Mouse (Mus musculus) heart, adult 9 months (tissue): Measurements from ENCODE around the gene Creb3l2.
A peak's percentile ranks its signal among the peaks of the same experiment; 100 is the strongest.
"Not testable (repeated sequence)": the region's sequence is repeated elsewhere in the genome, so short reads cannot be mapped to it uniquely, and the experiment has no call there.

ENCODE experiments used
- DNase-seq, 2 experiments: peaks; one replicate each; pipeline ENCODE4 v3.0.0; 2022; ENCODE audit warnings: low spot score in 2 of 2

The Creb3l2 gene

DNA sequence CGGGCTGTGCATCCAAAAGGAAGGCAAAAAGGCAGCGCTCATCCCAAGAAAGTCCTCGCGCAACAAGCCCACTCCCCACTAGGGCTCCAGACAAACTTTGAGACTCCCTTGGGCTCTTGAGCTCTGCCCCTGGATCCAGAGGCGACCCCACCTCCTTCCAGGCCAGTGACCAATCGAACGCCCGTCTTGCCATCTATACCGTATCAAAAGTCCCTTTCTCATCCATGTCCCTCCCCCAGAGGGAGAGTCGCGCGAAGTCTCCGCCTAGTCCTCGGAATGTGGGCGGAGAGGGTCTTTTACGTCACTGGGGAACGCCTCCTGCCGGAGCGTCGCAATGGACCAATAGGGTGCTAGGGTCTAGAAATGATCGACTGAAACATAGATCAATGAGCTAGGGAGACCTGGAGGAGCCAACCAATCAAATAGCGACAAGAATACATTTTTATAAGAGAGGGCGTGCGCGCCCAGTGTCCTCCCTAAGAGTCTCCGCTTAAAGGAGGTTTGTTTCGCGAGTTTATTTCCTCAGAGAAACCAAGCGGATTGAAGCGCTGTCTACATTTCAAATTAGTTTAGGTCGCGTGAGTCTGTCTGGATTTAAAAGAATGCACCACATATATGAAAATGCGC lies at the start of gene Creb3l2:
Gene Creb3l2, minus strand, starts transcription at position 106 of the 627 bp plus-strand sequence.
- peak; percentile 99 for DNase-seq

- DNase-seq, result no peak
These were observed 44.6 kb upstream of the Creb3l2 start for GRCm38 (mm10) chr6:37486502-37486901.

- DNase-seq, result no peak
These were observed 42.7 kb upstream of the Creb3l2 start for GRCm38 (mm10) chr6:37484588-37485070.

DNA sequence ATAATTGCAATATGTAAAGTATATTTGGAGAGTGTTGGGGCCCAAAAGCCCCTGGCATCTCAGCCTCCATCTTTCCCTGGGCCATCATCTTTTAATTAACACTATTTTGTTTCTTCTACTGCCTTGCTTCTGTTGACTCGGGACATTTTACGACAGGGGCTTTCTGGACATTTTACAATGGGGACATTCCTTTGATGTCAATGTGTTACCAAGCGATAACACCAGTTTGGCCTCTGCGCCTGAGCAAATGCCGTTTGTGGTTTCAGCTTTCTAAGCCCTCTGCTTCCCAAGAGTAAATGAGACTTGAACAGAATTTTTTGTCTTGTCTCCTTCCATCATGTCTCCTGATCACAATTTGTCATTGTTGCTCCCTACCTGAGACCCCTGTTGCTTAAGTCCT lies 41.3 kb upstream of the Creb3l2 start:
- DNase-seq, result no peak

DNA sequence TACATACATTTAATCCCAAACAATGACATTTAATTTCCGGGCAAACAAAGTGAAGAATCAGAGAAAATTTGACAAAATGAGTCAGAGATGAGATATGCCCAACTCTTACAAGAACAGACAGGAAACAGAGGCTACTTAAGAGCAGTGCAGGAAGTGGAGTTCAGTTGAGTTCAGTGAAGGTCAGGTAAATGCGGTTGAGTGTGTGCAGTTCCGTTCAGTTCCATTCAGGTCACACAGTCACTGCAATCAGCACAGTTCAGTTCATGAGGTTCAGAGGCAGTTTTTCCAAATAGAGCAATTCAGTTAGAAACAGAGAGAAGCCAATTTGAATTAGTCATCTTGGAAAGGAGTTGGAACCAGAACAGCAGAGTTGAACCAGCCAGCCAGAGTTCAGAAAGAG lies 39.2 kb upstream of the Creb3l2 start:
- DNase-seq, result no peak

DNA sequence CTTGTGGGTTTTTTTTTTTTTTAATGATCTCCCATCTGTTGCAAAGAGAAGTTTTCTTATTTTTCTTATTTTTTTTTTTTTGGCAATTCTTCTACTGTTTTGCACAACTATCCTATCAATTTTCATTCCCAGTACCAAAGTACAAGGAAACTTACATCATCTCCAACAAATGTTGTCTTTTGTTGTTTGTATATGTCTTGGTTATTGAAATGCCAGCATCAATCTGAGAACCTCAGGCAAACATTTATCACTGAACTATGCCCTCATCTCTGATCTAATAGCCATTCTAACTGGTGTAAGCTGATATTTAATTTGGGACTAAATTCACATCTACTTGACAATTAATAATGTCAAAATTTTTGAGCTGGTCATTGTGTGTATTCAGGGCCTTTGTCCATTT lies 38.1 kb upstream of the Creb3l2 start:
- no peak for DNase-seq

DNA sequence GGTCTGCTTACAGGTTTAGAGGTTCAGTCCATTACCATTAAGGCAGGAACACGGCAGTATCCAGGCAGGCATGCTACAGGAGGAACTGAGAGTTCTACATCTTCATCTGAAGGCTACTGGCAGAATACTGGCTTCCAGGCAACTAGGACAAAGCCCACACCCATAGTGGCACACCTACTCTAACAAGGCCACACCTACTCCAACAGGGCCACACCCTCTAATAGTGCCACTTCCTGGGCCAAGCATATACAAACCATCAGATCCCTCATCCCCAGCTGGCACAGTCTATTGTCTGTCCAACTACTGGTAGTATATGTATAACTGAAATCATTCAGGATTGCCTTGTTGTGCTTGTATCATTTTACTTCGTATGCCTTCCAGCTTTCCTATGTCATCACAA lies 36.5 kb upstream of the Creb3l2 start:
- DNase-seq, result no peak

GRCm38 (mm10) chr6:37473674-37474342 lies 31.9 kb upstream of the Creb3l2 start:
- DNase-seq, result no peak

- no peak for DNase-seq
These were observed 28.3 kb upstream of the Creb3l2 start for GRCm38 (mm10) chr6:37470216-37470615.

DNA sequence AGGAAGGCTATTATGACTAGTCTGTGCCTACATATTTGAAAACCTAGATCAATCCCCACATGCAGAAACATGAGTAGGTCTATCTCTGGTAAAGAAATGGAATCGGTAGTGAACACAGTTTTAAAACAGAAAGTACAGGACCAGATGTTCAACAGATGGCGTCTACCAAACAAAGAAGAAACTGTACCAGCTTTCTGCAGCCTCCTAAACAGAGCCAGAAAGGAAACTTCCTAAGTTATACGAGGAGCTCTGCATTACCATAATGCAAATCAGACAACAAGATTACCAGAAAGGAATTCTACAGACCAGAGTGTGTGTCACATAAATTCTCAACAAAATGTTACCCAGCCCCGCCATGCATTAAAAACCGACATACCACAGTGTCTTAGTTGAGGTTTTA lies 23.9 kb upstream of the Creb3l2 start:
- DNase-seq, result no peak

- no peak for DNase-seq
These were observed 23.4 kb upstream of the Creb3l2 start for GRCm38 (mm10) chr6:37465356-37465755.

- no peak for DNase-seq
These were observed 22.6 kb upstream of the Creb3l2 start for GRCm38 (mm10) chr6:37464585-37464984.

GRCm38 (mm10) chr6:37463517-37464482 lies 21.9 kb upstream of the Creb3l2 start:
- peak; percentile 72 to 75 for DNase-seq

- DNase-seq, result no peak
These were observed 18.7 kb upstream of the Creb3l2 start for GRCm38 (mm10) chr6:37460681-37461080.

DNA sequence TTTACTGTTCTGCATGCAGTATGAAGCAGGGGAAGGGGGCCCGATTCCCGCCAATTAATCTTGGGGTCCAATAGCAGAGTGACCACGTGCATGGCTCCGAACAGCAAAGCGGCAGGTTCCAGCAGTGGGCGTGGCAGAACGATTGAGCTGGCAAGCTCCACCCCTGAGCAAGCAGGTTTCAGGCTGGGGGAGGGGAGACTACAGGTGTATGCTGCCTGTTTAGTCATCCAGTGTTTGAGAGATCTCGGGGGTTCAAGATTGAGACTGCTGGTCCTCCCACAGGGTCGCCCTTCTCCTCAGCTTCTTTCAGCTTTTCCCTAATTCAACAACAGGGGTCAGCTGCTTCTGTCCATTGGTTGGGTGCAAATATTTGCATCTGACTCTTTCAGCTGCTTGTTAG lies 17.7 kb upstream of the Creb3l2 start:
- not testable (repeated sequence) for DNase-seq

GRCm38 (mm10) chr6:37457990-37458655 lies 16.2 kb upstream of the Creb3l2 start:
- DNase-seq, result no peak

- no peak for DNase-seq
These were observed 13.6 kb upstream of the Creb3l2 start for GRCm38 (mm10) chr6:37455540-37455939.

DNA sequence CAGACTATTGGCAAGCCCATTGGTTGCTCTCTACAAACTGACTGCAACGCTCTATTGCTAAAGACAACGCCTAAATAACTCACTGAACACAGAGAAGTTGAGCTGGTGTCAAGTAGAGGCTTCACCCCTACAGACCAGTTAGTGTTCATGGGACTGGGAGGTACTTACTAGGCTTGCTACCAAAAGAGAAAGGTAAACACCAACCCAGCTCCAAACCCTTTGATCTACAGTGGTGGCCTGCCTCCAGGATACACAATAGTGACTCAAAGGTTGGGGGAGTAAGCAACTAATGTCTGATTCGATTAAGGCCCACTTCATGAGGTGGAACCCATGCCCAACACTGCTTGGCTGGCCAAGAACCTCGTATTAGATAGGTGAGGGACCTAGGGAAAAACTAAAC lies 11.1 kb upstream of the Creb3l2 start:
- no peak for DNase-seq

GRCm38 (mm10) chr6:37451664-37452063 lies 9.7 kb upstream of the Creb3l2 start:
- no peak for DNase-seq

DNA sequence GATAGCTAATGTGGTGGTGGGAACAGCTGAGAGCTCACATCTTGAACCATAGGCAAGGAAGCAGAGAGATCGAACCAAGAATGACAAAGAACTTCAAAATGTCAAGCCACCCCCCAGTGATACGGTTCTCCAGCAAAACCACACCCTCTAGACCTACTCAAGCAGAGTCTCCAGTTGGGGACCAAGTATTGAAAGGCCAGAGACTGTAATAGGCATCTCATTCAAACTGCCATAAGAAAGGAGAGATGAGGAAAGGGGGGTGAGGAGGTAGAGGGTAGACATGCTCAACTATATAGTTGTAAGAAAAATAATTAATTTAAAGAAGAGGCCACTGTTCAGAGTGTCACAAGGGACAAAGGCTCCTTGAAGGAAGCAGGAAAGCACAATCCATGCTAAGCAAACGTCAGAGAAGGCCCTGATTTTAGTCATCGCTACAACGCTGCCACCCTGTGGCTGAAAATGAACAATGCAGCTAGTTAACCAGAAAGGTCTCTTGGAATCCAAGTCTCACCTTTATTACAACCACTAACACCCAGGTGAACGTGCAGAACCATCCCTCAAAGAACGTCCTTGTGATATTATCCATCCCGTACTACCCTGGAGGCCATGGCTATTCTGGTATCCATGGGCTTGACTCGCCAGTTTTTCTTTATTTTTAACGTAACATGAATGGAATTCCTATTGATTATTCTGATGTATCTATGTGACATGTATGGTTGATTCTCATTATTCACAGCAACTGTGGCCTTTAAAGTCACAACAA lies 5.9 kb upstream of the Creb3l2 start:
- DNase-seq, result peak in 1 of 2 experiments; percentile 65

- no peak for DNase-seq
These were observed 835 bp upstream of the Creb3l2 start for GRCm38 (mm10) chr6:37442781-37443180.
